Mouse (Mus musculus): ENCODE measurements around the gene Neo1.
"Not testable (repeated sequence)": the region's sequence is repeated elsewhere in the genome, so short reads cannot be mapped to it uniquely, and the experiment has no call there.

Neo1 gene

DNA sequence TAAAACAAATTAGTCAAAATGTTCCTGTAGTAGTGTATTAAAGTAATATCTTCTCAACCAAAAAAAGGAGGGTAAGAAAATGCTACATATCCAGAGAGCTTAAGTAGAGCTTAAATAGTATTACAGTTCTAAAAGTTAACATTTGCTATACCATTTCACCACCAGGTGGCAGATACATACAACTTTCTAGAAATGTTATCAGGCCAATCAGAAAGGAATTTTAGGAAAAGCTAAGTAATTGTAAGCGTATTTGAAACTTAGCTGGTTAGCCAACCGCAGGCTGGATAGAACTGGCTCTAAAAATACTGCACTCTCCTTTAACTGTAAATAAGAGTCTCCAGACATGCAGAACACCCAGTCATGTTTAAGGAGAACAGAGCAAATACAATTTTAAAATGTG lies 22.9 kb downstream of the Neo1 start:
- no peak for DNase-seq (ENCODE audit: low spot score in 2 of 2)

GRCm38 (mm10) chr9:58989255-58989928 lies 46.8 kb downstream of the Neo1 start:
- DNase-seq (ENCODE audit: low spot score in 2 of 2), result no peak

GRCm38 (mm10) chr9:58979034-58979433 lies 57.2 kb downstream of the Neo1 start:
- DNase-seq (ENCODE audit: low spot score in 2 of 2), result no peak

DNA sequence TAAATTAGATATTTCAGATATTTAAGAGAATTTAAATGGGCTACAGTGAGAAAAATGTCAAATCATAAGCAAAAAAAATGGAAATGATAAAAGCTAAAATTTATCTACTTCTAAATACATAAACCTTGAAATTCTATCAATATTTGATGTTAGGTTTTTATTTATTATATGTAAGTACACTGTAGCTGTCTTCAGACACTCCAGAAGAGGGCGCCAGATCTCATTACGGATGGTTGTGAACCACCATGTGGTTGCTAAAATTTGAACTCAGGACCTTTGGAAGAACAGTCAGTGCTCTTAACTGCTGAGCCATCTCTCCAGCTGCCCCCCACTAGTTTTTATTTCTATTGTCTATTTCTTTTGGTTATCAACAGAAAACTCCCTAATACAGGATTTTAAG lies 65.1 kb downstream of the Neo1 start:
- not testable (repeated sequence) for DNase-seq (ENCODE audit: low spot score in 2 of 2)

DNA sequence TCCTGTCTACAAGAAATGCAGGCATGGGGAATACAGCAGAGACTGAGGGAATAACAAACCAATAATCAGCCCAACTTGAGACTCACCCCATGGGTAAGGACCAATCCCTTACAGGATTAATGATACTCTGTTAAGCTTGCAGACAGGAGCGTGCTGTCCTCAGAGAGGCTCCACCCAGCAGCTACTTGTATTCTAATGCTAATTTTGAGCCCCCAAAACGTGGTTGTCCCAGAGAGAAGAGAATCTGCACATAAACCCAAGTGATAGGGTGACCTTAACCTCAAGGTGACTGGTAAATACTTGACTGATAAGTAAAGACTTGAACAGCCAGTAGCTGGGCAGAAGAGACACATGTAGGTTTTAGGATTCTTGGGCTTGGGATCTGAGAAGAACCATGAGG lies 68.9 kb downstream of the Neo1 start:
- DNase-seq (ENCODE audit: low spot score in 2 of 2), result no peak

- no peak for DNase-seq (ENCODE audit: low spot score in 2 of 2)
Measured at GRCm38 (mm10) chr9:58955507-58955906, 80.7 kb downstream of the Neo1 start.

- not testable (repeated sequence) for DNase-seq (ENCODE audit: low spot score in 2 of 2)
Measured at GRCm38 (mm10) chr9:58945910-58946309, 90.3 kb downstream of the Neo1 start.

DNA sequence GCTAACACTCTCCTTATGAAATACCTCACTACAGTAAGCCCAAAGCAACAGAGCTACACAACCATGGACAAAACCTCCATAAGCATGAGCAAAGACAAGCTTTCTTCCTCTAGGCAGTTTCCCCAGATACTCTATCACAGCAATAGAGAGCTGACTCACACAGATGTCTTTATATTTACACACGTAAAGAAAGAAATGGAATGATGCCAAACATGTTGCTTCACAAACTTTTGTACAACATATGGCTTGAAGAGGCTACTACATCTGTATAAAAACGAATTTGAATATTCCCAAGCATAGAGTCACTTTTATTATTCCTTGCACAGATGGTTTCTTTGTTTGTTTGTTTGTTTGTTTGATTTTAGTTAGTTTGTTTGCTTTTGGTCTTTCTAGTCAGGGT lies 101.5 kb downstream of the Neo1 start:
- no peak for DNase-seq (ENCODE audit: low spot score in 2 of 2)

- DNase-seq (ENCODE audit: low spot score in 2 of 2), result no peak
Measured at GRCm38 (mm10) chr9:58928103-58928502, 108.1 kb downstream of the Neo1 start.

DNA sequence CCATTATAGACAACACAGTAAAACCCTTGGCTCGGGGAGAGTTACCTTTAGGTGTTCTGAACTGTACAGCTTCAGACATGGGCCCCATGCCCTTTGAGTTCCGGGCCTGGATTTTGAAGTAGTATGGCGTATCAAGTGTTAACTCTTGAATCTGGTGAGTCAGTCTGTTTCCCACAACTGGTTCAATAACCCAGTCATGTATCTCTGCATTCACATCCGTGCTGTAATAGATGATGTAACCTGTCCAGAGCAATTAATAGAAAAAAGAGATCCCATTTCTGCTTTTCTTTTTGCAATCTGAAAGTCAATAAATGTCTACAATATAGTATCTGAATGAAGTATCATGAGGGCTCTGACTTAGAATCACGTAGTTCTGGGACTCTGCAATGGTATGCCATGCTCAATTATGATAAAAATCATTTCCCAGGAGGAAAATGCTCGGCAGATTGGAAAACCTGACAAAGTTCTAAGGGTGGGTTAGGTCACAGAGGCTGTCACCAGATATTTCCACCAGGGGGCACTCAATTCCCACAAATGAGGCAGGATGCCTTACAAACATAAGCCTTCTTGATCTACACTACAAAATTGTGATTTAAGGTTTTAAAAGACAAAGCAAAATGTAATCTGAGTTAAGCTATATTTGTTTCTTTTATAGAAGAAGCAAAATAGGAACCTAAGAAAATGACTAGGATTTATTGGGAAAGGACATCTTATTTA lies 133.2 kb downstream of the Neo1 start:
- DNase-seq (ENCODE audit: low spot score in 2 of 2), result no peak

- DNase-seq (ENCODE audit: low spot score in 2 of 2), result no peak
Measured at GRCm38 (mm10) chr9:58899602-58900001, 136.6 kb downstream of the Neo1 start.

GRCm38 (mm10) chr9:58891840-58892640 lies 144.2 kb downstream of the Neo1 start:
- DNase-seq (ENCODE audit: low spot score in 2 of 2), result no peak

GRCm38 (mm10) chr9:58890893-58891292 lies 145.3 kb downstream of the Neo1 start:
- DNase-seq (ENCODE audit: low spot score in 2 of 2), result no peak

- DNase-seq (ENCODE audit: low spot score in 2 of 2), result no peak
Measured at GRCm38 (mm10) chr9:58889782-58890448, 146.3 kb downstream of the Neo1 start.

- no peak for DNase-seq (ENCODE audit: low spot score in 2 of 2)
Measured at GRCm38 (mm10) chr9:58882686-58883085, 153.6 kb downstream of the Neo1 start.

DNA sequence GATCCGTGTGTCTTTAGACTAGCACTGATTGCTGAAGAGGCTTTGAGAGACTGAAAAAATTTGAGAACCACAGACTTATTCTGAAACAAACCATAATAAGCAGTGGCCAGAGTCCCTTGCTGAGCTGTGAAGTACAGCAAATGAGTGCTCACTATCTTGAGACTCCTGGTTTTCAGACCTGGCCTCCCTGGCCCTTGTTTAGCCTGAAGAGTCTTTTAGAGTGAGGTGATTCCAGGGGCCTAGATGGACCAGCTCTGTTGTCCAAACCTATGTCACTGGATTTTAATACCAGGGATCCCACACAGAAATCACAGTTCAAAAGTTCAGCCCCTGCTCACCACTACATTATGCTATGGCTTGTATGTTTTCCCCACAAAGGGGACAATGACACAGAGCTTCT lies 156.4 kb downstream of the Neo1 start:
- DNase-seq (ENCODE audit: low spot score in 2 of 2), result no peak

GRCm38 (mm10) chr9:58876946-58877625 lies 159.2 kb downstream of the Neo1 start:
- no peak for DNase-seq (ENCODE audit: low spot score in 2 of 2)

DNA sequence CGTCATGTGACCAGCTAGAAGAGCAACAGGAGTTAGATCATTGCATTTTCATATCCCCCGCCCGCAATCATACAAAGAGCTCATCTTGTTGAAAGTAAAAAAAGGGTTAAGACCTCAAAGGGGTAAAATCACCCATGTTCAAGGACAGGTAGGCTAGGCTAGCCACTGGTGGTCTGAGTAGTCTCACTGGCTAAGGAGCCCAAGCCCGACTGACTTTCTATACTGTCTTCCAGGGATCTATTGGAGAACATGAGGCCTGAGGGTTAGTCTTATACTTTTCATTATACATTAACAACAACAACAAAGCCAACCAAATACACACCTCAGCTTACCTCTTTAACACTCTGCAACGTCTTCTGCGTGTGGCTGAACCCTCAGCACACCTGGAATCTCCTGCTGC lies 160.8 kb downstream of the Neo1 start:
- DNase-seq (ENCODE audit: low spot score in 2 of 2), result no peak

- no peak for DNase-seq (ENCODE audit: low spot score in 2 of 2)
Measured at GRCm38 (mm10) chr9:58874354-58874753, 161.9 kb downstream of the Neo1 start.

DNA sequence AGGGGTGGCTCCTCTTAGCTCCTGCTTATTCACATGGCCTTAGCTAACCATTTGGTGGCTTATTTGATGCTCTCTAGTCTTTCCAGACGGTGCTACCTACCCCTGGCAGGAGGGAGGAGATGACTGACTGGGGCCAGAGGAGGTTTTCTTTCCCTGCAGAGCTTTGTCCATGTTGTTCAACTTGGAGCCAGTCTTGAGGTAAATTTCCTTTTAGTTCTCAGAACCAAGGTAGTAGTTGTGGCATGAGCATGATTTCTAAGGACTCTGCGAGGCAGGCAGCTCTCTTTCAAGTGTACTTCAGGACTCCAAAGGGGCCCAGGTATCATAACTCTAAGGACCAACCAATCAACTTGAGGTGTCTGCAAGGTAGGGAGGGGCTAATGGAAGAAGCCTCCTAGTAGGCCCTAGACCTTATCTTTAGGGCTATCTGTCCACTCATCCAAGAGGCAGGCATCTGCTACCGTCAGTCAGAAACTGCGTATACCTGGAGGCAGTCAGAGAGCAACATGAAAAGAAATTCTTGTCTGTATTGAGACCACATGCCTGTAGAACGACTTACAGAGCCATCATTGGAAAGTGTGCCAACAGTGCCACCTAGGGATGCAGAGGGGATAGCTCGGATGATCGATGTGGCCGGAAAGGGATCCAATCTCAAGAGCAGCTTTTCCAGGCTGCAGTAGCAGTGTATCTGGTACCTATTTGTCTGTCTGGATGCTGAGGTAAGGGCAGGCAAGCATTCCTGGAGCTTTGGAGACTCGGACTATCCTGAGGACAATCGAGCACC lies 162.5 kb downstream of the Neo1 start:
- DNase-seq (ENCODE audit: low spot score in 2 of 2), result no peak

GRCm38 (mm10) chr9:58871141-58871540 lies 165.1 kb downstream of the Neo1 start:
- DNase-seq (ENCODE audit: low spot score in 2 of 2), result no peak
